Mouse (Mus musculus): ENCODE measurements around the gene Hs3st6. TPM values are rescaled to one million over a fixed set of nuclear protein-coding genes. Genes with fewer than 3 reads are reported as not detected.

The Hs3st6 gene
- polyA plus RNA-seq, 1 experiment, result 0.29 TPM

GRCm38 (mm10) chr17:24757394-24757793, 4.6 kb downstream of the Hs3st6 start:
- no peak overlapping the region for H3K27ac ChIP-seq (ENCODE audit: insufficient read depth, low read length)
- H3K4me3 ChIP-seq (ENCODE audit: insufficient read depth, low read length), result no peak overlapping the region
- TF ChIP-seq CTCF (IDR thresholded peaks at IDR 0.05; ENCODE audit: extremely low read depth, insufficient read depth, low read length) (no peak), POLR2A (IDR thresholded peaks at IDR 0.05; ENCODE audit: extremely low read depth, insufficient read depth, low read length) (no peak)
- H3K4me1 ChIP-seq (ENCODE audit: control insufficient read depth, insufficient read depth, low read length), result 0 out of 2 replicates have a peak, but pooled peaks cover 1% of the 10 kb centered on the region

DNA sequence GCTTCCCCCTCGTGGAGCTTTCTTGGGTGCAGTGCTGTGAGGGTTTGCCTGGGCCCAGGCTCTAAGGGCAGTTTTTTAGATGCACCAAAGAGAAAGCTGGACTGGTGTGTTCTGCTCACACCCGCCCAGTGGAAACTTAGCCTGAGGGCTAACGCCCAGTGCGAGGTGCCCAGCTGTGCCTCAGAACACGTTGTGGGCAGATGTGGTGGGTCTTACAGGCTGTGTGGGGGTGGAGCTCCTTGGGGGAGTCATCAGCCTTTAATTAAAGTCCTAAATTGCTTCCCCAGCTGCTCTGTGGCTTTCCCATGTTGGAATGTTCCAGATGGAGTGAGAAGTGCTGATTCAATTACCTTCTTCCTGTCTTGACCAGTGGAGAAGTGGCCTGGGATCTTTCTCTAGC, 8.3 kb downstream of the Hs3st6 start:
- Histone ChIP-seq H3K4me3 (ENCODE audit: insufficient read depth, low read length) (no peak overlapping the region), H3K4me1 (ENCODE audit: control insufficient read depth, insufficient read depth, low read length) (no peaks in the 10 kb centered on the region), H3K27ac (ENCODE audit: insufficient read depth, low read length) (no peak overlapping the region)
- TF ChIP-seq POLR2A (IDR thresholded peaks at IDR 0.05; ENCODE audit: extremely low read depth, insufficient read depth, low read length), result no peak
- no peak for TF ChIP-seq CTCF (IDR thresholded peaks at IDR 0.05; ENCODE audit: extremely low read depth, insufficient read depth, low read length)

- H3K4me3 ChIP-seq (ENCODE audit: insufficient read depth, low read length), result no peak overlapping the region
- H3K27ac ChIP-seq (ENCODE audit: insufficient read depth, low read length), result no peak overlapping the region
Observed at GRCm38 (mm10) chr17:24765016-24765905, 12.5 kb downstream of the Hs3st6 start.

GRCm38 (mm10) chr17:24766266-24766875, 13.6 kb downstream of the Hs3st6 start:
- Histone ChIP-seq H3K27ac (ENCODE audit: insufficient read depth, low read length) (no peak overlapping the region), H3K4me1 (ENCODE audit: control insufficient read depth, insufficient read depth, low read length) (no peaks in the 10 kb centered on the region), H3K4me3 (ENCODE audit: insufficient read depth, low read length) (no peak overlapping the region)
- no peak for TF ChIP-seq POLR2A (IDR thresholded peaks at IDR 0.05; ENCODE audit: extremely low read depth, insufficient read depth, low read length)
- TF ChIP-seq CTCF (IDR thresholded peaks at IDR 0.05; ENCODE audit: extremely low read depth, insufficient read depth, low read length), result no peak

More at GRCm38 (mm10) chr17:24765016-24765905, 12.5 kb downstream of the Hs3st6 start:
- TF ChIP-seq CTCF (IDR thresholded peaks at IDR 0.05; ENCODE audit: extremely low read depth, insufficient read depth, low read length), result no peak
- TF ChIP-seq POLR2A (IDR thresholded peaks at IDR 0.05; ENCODE audit: extremely low read depth, insufficient read depth, low read length), result no peak
- H3K4me1 ChIP-seq (ENCODE audit: control insufficient read depth, insufficient read depth, low read length), result no peaks in the 10 kb centered on the region

DNA sequence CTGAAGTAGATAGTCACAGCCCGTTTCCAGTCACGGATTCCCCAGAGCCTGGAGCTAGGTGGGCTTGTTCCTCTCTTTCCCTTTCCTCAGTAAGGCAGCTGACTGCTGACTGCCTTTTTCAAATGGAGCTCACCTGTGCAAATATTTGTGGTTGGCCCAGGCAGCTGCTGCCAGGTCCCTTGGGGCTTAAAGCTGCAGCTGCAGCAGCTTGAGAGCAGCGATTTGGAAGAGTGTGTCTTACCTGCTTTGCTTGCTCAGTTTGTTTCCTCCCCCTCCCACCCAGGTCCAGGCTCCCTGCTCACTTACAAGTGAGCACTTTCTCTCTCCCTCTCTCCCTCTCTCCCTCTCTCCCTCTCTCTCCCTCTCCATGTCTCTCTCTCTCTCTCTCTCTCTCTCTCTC, 16.4 kb downstream of the Hs3st6 start:
- no peaks in the 10 kb centered on the region for H3K4me1 ChIP-seq (ENCODE audit: control insufficient read depth, insufficient read depth, low read length)
- TF ChIP-seq CTCF (IDR thresholded peaks at IDR 0.05; ENCODE audit: extremely low read depth, insufficient read depth, low read length) (no peak), POLR2A (IDR thresholded peaks at IDR 0.05; ENCODE audit: extremely low read depth, insufficient read depth, low read length) (no peak)
- no peak overlapping the region for H3K27ac ChIP-seq (ENCODE audit: insufficient read depth, low read length)
- H3K4me3 ChIP-seq (ENCODE audit: insufficient read depth, low read length), result no peak overlapping the region

GRCm38 (mm10) chr17:24773241-24773640, 20.5 kb downstream of the Hs3st6 start:
- Histone ChIP-seq H3K27ac (ENCODE audit: insufficient read depth, low read length) (no peak overlapping the region), H3K4me1 (ENCODE audit: control insufficient read depth, insufficient read depth, low read length) (no peaks in the 10 kb centered on the region), H3K4me3 (ENCODE audit: insufficient read depth, low read length) (no peak overlapping the region)
- no peak for TF ChIP-seq POLR2A (IDR thresholded peaks at IDR 0.05; ENCODE audit: extremely low read depth, insufficient read depth, low read length)

DNA sequence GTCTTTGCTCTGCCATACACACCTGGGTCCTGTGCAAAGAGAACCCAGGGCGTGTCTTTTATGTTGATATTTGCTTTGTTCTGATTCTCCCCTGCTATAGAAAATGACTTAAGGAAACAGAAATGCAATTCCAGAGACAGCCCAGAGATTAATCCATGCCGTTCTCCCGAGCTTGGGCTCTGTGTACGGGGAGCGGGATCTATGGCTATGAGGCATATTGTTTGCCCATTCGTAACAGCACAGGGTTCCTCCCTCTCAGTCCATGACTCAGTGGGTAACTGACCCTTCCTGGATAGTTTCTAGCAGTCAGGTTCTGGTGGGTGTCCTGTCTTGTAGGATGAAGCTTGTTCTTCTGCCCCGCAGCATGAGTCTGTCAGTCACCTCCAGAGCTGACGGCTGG, 22.4 kb downstream of the Hs3st6 start:
- no peak overlapping the region for H3K27ac ChIP-seq (ENCODE audit: insufficient read depth, low read length)
- TF ChIP-seq POLR2A (IDR thresholded peaks at IDR 0.05; ENCODE audit: extremely low read depth, insufficient read depth, low read length) (no peak), CTCF (IDR thresholded peaks at IDR 0.05; ENCODE audit: extremely low read depth, insufficient read depth, low read length) (no peak)
- no peak overlapping the region for H3K4me3 ChIP-seq (ENCODE audit: insufficient read depth, low read length)
- H3K4me1 ChIP-seq (ENCODE audit: control insufficient read depth, insufficient read depth, low read length), result no peaks in the 10 kb centered on the region

DNA sequence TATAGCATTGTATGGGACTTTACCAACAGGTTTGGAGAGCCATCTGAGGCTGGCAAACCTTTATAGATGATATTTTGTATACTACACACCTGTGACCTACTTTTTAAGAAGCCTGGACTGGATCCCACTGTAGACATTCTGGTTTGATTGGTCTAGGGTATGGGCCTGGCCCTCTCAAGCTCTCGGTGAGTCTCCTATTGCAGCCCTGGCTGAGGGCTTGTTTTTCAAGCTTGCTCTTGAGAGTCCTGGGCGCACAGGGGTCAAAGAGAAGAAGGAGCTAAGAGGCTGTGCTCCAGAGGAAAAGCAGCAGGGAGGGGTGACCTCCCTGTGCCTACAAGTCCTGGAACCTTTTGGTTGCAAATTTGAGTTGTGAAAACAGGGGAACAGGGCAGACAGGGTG, 24.3 kb downstream of the Hs3st6 start:
- no peak overlapping the region for H3K27ac ChIP-seq (ENCODE audit: insufficient read depth, low read length)
- no peaks in the 10 kb centered on the region for H3K4me1 ChIP-seq (ENCODE audit: control insufficient read depth, insufficient read depth, low read length)
- no peak overlapping the region for H3K4me3 ChIP-seq (ENCODE audit: insufficient read depth, low read length)
- no peak for TF ChIP-seq POLR2A (IDR thresholded peaks at IDR 0.05; ENCODE audit: extremely low read depth, insufficient read depth, low read length)
- TF ChIP-seq CTCF (IDR thresholded peaks at IDR 0.05; ENCODE audit: extremely low read depth, insufficient read depth, low read length), result no peak

- Histone ChIP-seq H3K4me3 (ENCODE audit: insufficient read depth, low read length) (no peak overlapping the region), H3K27ac (ENCODE audit: insufficient read depth, low read length) (no peak overlapping the region), H3K4me1 (ENCODE audit: control insufficient read depth, insufficient read depth, low read length) (no peaks in the 10 kb centered on the region)
- TF ChIP-seq CTCF (IDR thresholded peaks at IDR 0.05; ENCODE audit: extremely low read depth, insufficient read depth, low read length) (no peak), POLR2A (IDR thresholded peaks at IDR 0.05; ENCODE audit: extremely low read depth, insufficient read depth, low read length) (no peak)
Observed at GRCm38 (mm10) chr17:24780821-24781220, 28.0 kb downstream of the Hs3st6 start.

GRCm38 (mm10) chr17:24792190-24792589, 39.4 kb downstream of the Hs3st6 start:
- no peak overlapping the region for H3K4me3 ChIP-seq (ENCODE audit: insufficient read depth, low read length)
- no peaks in the 10 kb centered on the region for H3K4me1 ChIP-seq (ENCODE audit: control insufficient read depth, insufficient read depth, low read length)
- TF ChIP-seq POLR2A (IDR thresholded peaks at IDR 0.05; ENCODE audit: extremely low read depth, insufficient read depth, low read length) (no peak), CTCF (IDR thresholded peaks at IDR 0.05; ENCODE audit: extremely low read depth, insufficient read depth, low read length) (no peak)
- no peak overlapping the region for H3K27ac ChIP-seq (ENCODE audit: insufficient read depth, low read length)
